Mouse (Mus musculus) cerebellum, adult 9-10 months (tissue): ENCODE measurements around the gene Grb7.
A peak's percentile ranks its signal among the peaks of the same experiment; 100 is the strongest.

Experiments used
- DNase-seq: peaks from one replicate; pipeline ENCODE4 v3.0.0; 2022

The Grb7 gene

GRCm38 (mm10) chr11:98446213-98446561 is at the start of gene Grb7:
Gene Grb7 (plus strand): TSS chr11:98446394.
- DNase-seq = no peak

GRCm38 (mm10) chr11:98397946-98398345 is 48.2 kb upstream of the Grb7 start:
- DNase-seq = peak; percentile 16

- DNase-seq = peak; percentile 90
Measured at GRCm38 (mm10) chr11:98400161-98400726, 46.0 kb upstream of the Grb7 start, which contains the start of gene Pgap3. Gene Pgap3 (minus strand): TSS chr11:98400490.

- DNase-seq = no peak
Measured at GRCm38 (mm10) chr11:98400816-98401215, 45.4 kb upstream of the Grb7 start.

GRCm38 (mm10) chr11:98406621-98407020 is 39.6 kb upstream of the Grb7 start:
- no peak for DNase-seq

- DNase-seq = no peak
Measured at GRCm38 (mm10) chr11:98408872-98409271, 37.3 kb upstream of the Grb7 start.

- DNase-seq = no peak
Measured at GRCm38 (mm10) chr11:98409341-98409822, 36.8 kb upstream of the Grb7 start.

GRCm38 (mm10) chr11:98412273-98412796 is 33.9 kb upstream of the Grb7 start, which contains the start of gene Erbb2:
Gene Erbb2 (plus strand): TSS chr11:98412470.
- DNase-seq = no peak

GRCm38 (mm10) chr11:98412797-98413301 is 33.3 kb upstream of the Grb7 start:
- no peak for DNase-seq

- no peak for DNase-seq
Measured at GRCm38 (mm10) chr11:98413731-98414130, 32.5 kb upstream of the Grb7 start.

- DNase-seq = no peak
Measured at GRCm38 (mm10) chr11:98414162-98414561, 32.0 kb upstream of the Grb7 start.

GRCm38 (mm10) chr11:98417074-98417473 is 29.1 kb upstream of the Grb7 start:
- no peak for DNase-seq

GRCm38 (mm10) chr11:98418273-98418672 is 27.9 kb upstream of the Grb7 start:
- DNase-seq = no peak

- no peak for DNase-seq
Measured at GRCm38 (mm10) chr11:98418939-98419547, 27.2 kb upstream of the Grb7 start.

GRCm38 (mm10) chr11:98426592-98426991 is 19.6 kb upstream of the Grb7 start:
- no peak for DNase-seq

GRCm38 (mm10) chr11:98428436-98428835 is 17.8 kb upstream of the Grb7 start:
- no peak for DNase-seq

- DNase-seq = no peak
Measured at GRCm38 (mm10) chr11:98431743-98432502, 14.3 kb upstream of the Grb7 start.

GRCm38 (mm10) chr11:98435723-98436122 is 10.5 kb upstream of the Grb7 start:
- no peak for DNase-seq

- DNase-seq = peak; percentile 36
Measured at GRCm38 (mm10) chr11:98437441-98437840, 8.8 kb upstream of the Grb7 start.

- DNase-seq = peak; percentile 93
Measured at GRCm38 (mm10) chr11:98438331-98439158, 7.6 kb upstream of the Grb7 start, which contains the start of gene Mien1. Gene Mien1 (minus strand): TSS chr11:98438991.

GRCm38 (mm10) chr11:98443688-98444087 is 2.5 kb upstream of the Grb7 start:
- DNase-seq = no peak

- DNase-seq = no peak
Measured at GRCm38 (mm10) chr11:98445238-98445637, 956 bp upstream of the Grb7 start.
